Mouse (Mus musculus): ENCODE results near the gene Preb.

- TF ChIP-seq POLR2A (IDR thresholded peaks at IDR 0.05; ENCODE audit: low read depth, low read length) (no peak), CTCF (IDR thresholded peaks at IDR 0.05; ENCODE audit: extremely low read depth, insufficient read length, insufficient replicate concordance, low read depth, low read length) (no peak)
Observed at GRCm38 (mm10) chr5:30957891-30958290, 2.3 kb downstream of the Preb start.
